Mouse (Mus musculus) midbrain, embryonic 11.5 days (tissue): ENCODE results near the gene Dynlt1a. TPM values are rescaled to one million over a fixed set of nuclear protein-coding genes. Genes with fewer than 3 reads are reported as not detected.
"Not testable (repeated sequence)": the region's sequence is repeated elsewhere in the genome, so short reads cannot be mapped to it uniquely, and the experiment has no call there.

Experiments used
- ATAC-seq: fragments of 200-750 bp; cut with Nextera tagmentation; 2 replicates; pipeline ENCODE4 v1.8.0; 2017; ENCODE audit warnings: moderate TSS enrichment, moderate library complexity; ENCODE audit not compliant: low FRiP score
- DNase-seq: peaks from one replicate; pipeline ENCODE4 v3.0.0; 2015; ENCODE audit warnings: low spot score; ENCODE audit errors: missing footprints
- H3K27ac ChIP-seq: fragments of 300-500 bp; sonication (generic); 2 replicates; pipeline ENCODE4 v1.5.1; 2014; ENCODE audit warnings: low read depth, low read length
- H3K27me3 ChIP-seq: fragments of 300-500 bp; sonication (generic); 2 replicates; pipeline ENCODE4 v1.6.1; 2014; ENCODE audit warnings: mild to moderate bottlenecking, low read length, moderate library complexity, mixed read lengths; ENCODE audit not compliant: control insufficient read depth, insufficient read depth
- H3K36me3 ChIP-seq: fragments of 300-500 bp; sonication (generic); 2 replicates; pipeline ENCODE4 v1.6.1; 2014; ENCODE audit warnings: mild to moderate bottlenecking, low read length, moderate library complexity, mixed read lengths; ENCODE audit not compliant: control insufficient read depth, insufficient read depth
- H3K4me1 ChIP-seq: fragments of 300-500 bp; sonication (generic); 2 replicates; pipeline ENCODE4 v1.6.1; 2014; ENCODE audit warnings: low read length; ENCODE audit not compliant: control insufficient read depth, insufficient read depth
- H3K4me2 ChIP-seq: fragments of 300-500 bp; sonication (generic); 2 replicates; pipeline ENCODE4 v1.6.1; 2014; ENCODE audit warnings: mild to moderate bottlenecking, moderate library complexity
- H3K4me3 ChIP-seq: fragments of 300-500 bp; sonication (generic); 2 replicates; pipeline ENCODE4 v1.5.1; 2014; ENCODE audit warnings: low read depth, low read length
- H3K9ac ChIP-seq: fragments of 300-500 bp; sonication (generic); 2 replicates; pipeline ENCODE4 v1.6.1; 2014; ENCODE audit warnings: low read length
- H3K9me3 ChIP-seq: fragments of 300-500 bp; sonication (generic); 2 replicates; pipeline ENCODE4 v1.6.1; 2016; ENCODE audit warnings: low read length; ENCODE audit not compliant: control insufficient read depth
- WGBS: fragments of 180-500 bp; shearing (Covaris S2); extraction: QIAGEN DNeasy Blood & Tissue Kit; methylation state at CpG from one replicate; pipeline ENCODE4 v1.1.7; 2014; 5-methylcytosine and 5-hydroxymethylcytosine counted together
- polyA plus RNA-seq: library from polyadenylated mRNA; unstranded; fragments of >200 nt; fragmentation: Nextera tagmentation; extraction: Ambion mirVana; gene quantifications from 2 replicates; pipeline ENCODE4 v1.2.1, GENCODE M21; 2014

The Dynlt1a gene
- polyA plus RNA-seq, 1 experiment from 2014 or later, result 32.0 TPM

- H3K27ac ChIP-seq, H3K27me3 ChIP-seq, H3K4me3 ChIP-seq, H3K4me2 ChIP-seq, H3K9ac ChIP-seq, ATAC-seq, DNase-seq, H3K9me3 ChIP-seq, H3K4me1 ChIP-seq, H3K36me3 ChIP-seq: not testable (repeated sequence)
- 86% methylated on average over 9 of the region's 15 CpGs for WGBS
These were observed 20.1 kb downstream of the Dynlt1a start for GRCm38 (mm10) chr17:6297060-6297795.

GRCm38 (mm10) chr17:6293882-6294281, 23.4 kb downstream of the Dynlt1a start:
- WGBS, result no CpG with 5 or more reads among the region's 5 CpGs
- H3K9ac ChIP-seq, H3K4me1 ChIP-seq, DNase-seq, H3K9me3 ChIP-seq, H3K27ac ChIP-seq, H3K4me2 ChIP-seq, H3K27me3 ChIP-seq, H3K36me3 ChIP-seq, ATAC-seq, H3K4me3 ChIP-seq: not testable (repeated sequence)

DNA sequence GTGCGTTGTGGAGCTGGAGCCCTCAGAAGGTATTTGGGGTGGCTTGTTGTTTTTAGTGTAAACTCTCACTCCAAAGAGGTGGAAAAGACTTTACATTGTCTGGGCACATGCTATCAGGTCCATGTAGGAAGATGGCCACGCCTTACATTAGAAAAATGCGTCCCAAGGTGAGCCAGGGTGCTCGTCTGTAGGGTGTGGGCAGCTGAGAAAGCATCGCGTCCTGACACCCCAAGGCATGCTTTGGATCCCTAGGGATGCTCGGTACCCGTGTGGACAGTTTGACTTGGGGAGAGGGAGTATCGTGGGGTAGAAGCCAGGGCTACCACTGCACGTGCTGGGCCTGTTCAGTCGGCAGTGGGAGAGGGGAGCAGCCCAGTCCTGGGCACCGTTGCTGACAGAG, 28.3 kb downstream of the Dynlt1a start:
- H3K27ac ChIP-seq, ATAC-seq, H3K9me3 ChIP-seq, H3K4me3 ChIP-seq, H3K27me3 ChIP-seq, H3K9ac ChIP-seq, H3K4me2 ChIP-seq, DNase-seq, H3K36me3 ChIP-seq, H3K4me1 ChIP-seq: not testable (repeated sequence)
- WGBS, result 97% methylated on average over 9 of the region's 12 CpGs

- H3K9me3 ChIP-seq, H3K27ac ChIP-seq, ATAC-seq, H3K4me2 ChIP-seq, H3K36me3 ChIP-seq, H3K4me3 ChIP-seq, H3K9ac ChIP-seq, H3K27me3 ChIP-seq, H3K4me1 ChIP-seq, DNase-seq: not testable (repeated sequence)
- WGBS, result 97% methylated on average over 5 of the region's 5 CpGs
These were observed 31.1 kb downstream of the Dynlt1a start for GRCm38 (mm10) chr17:6286169-6286568.

GRCm38 (mm10) chr17:6283137-6283536, 34.2 kb downstream of the Dynlt1a start:
- H3K4me1 ChIP-seq, H3K4me2 ChIP-seq, H3K4me3 ChIP-seq, H3K27me3 ChIP-seq, H3K36me3 ChIP-seq, H3K9ac ChIP-seq, ATAC-seq, H3K27ac ChIP-seq, DNase-seq, H3K9me3 ChIP-seq: not testable (repeated sequence)
- 92% methylated on average over 8 of the region's 10 CpGs for WGBS

GRCm38 (mm10) chr17:6280513-6280912, 36.8 kb downstream of the Dynlt1a start:
- ATAC-seq, H3K4me3 ChIP-seq, H3K9me3 ChIP-seq, H3K36me3 ChIP-seq, DNase-seq, H3K4me2 ChIP-seq, H3K27ac ChIP-seq, H3K27me3 ChIP-seq, H3K4me1 ChIP-seq, H3K9ac ChIP-seq: not testable (repeated sequence)
- WGBS, result 95% methylated on average over 17 of the region's 19 CpGs

GRCm38 (mm10) chr17:6279772-6280171, 37.5 kb downstream of the Dynlt1a start:
- not testable (repeated sequence) for H3K27ac ChIP-seq, H3K9ac ChIP-seq, H3K27me3 ChIP-seq, H3K4me3 ChIP-seq, H3K4me2 ChIP-seq, DNase-seq, H3K4me1 ChIP-seq, H3K9me3 ChIP-seq, H3K36me3 ChIP-seq, ATAC-seq
- WGBS, result 97% methylated on average over 8 of the region's 10 CpGs

DNA sequence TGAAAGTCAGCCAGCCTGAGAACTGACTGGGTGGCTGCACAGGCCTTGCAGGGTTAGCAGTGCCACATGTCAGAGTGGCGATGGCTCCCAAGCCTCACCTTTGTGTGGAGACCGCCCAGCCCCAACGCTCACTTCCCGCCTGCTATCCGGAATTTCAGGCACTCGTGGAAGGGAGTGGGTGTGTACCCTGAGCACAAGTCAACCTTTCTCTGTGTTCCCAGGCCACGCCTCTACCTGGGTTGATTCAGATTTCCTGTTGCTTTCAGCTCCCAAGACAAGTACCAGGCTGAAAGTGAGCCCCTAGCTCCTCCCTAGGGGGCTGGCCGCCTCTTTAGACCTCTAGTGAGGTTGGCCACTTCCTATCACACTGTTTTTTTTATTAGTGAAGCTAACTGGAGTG, 38.1 kb downstream of the Dynlt1a start:
- not testable (repeated sequence) for DNase-seq, H3K27ac ChIP-seq, H3K9me3 ChIP-seq, ATAC-seq, H3K27me3 ChIP-seq, H3K4me2 ChIP-seq, H3K4me3 ChIP-seq, H3K36me3 ChIP-seq, H3K4me1 ChIP-seq, H3K9ac ChIP-seq
- 76% methylated on average over 8 of the region's 8 CpGs for WGBS

GRCm38 (mm10) chr17:6274693-6275092, 42.6 kb downstream of the Dynlt1a start:
- H3K36me3 ChIP-seq, H3K9me3 ChIP-seq, H3K4me3 ChIP-seq, H3K27ac ChIP-seq, H3K27me3 ChIP-seq, H3K4me2 ChIP-seq, H3K9ac ChIP-seq, ATAC-seq, DNase-seq, H3K4me1 ChIP-seq: not testable (repeated sequence)
- WGBS, result 91% methylated on average over 4 of the region's 6 CpGs
